Mouse (Mus musculus): ENCODE measurements around the gene Olfr351. TPM values are rescaled to one million over a fixed set of nuclear protein-coding genes. Genes with fewer than 3 reads are reported as not detected.

Olfr351 gene
- polyA plus RNA-seq (2012; fragmentation: generic; extraction: Trizol): not detected

GRCm38 (mm10) chr2:36862560-36862959, at the start of gene Olfr351:
Gene Olfr351 (minus strand): TSS chr2:36862660.

GRCm38 (mm10) chr2:36905380-36905779, 42.9 kb upstream of the Olfr351 start, which contains the start of gene Olfr354:
Gene Olfr354 (plus strand): TSS chr2:36905680.

GRCm38 (mm10) chr2:36892836-36893235, 30.4 kb upstream of the Olfr351 start, which contains the start of gene Olfr353:
Gene Olfr353 (minus strand): TSS chr2:36892936.

GRCm38 (mm10) chr2:36868160-36868559, 5.7 kb upstream of the Olfr351 start, which contains the start of gene Olfr352:
Gene Olfr352 (plus strand): TSS chr2:36868460.

GRCm38 (mm10) chr2:36846010-36846409, 16.4 kb downstream of the Olfr351 start, which contains the start of gene Olfr350:
Gene Olfr350 (plus strand): TSS chr2:36846310.

GRCm38 (mm10) chr2:36816932-36817331, 45.5 kb downstream of the Olfr351 start, which contains the start of gene Olfr3:
Gene Olfr3 (minus strand): TSS chr2:36817032.

Other genes starting within 250 kb of the Olfr351 start
- gene Olfr345, start 222.6 kb downstream of the Olfr351 start, polyA plus RNA-seq (2012; fragmentation: generic; extraction: Trizol): not detected
- not detected for gene Olfr346, start 176.9 kb downstream of the Olfr351 start, polyA plus RNA-seq (2012; fragmentation: generic; extraction: Trizol)
- not detected for gene Olfr347, start 130.8 kb downstream of the Olfr351 start, polyA plus RNA-seq (2012; fragmentation: generic; extraction: Trizol)
- gene Olfr348, start 78.4 kb downstream of the Olfr351 start, polyA plus RNA-seq (2012; fragmentation: generic; extraction: Trizol): not detected
- gene Olfr50, start 72.1 kb downstream of the Olfr351 start, polyA plus RNA-seq (2012; fragmentation: generic; extraction: Trizol): not detected
- gene Olfr3, start 45.6 kb downstream of the Olfr351 start, polyA plus RNA-seq (2012; fragmentation: generic; extraction: Trizol): not detected
- not detected for gene Olfr350, start 16.4 kb downstream of the Olfr351 start, polyA plus RNA-seq (2012; fragmentation: generic; extraction: Trizol)
- gene Olfr352, start 5.8 kb upstream of the Olfr351 start, polyA plus RNA-seq (2012; fragmentation: generic; extraction: Trizol): not detected
- gene Olfr353, start 30.3 kb upstream of the Olfr351 start, polyA plus RNA-seq (2012; fragmentation: generic; extraction: Trizol): not detected
- not detected for gene Olfr354, start 43.0 kb upstream of the Olfr351 start, polyA plus RNA-seq (2012; fragmentation: generic; extraction: Trizol)
- not detected for gene Olfr355, start 66.2 kb upstream of the Olfr351 start, polyA plus RNA-seq (2012; fragmentation: generic; extraction: Trizol)
- not detected for gene Olfr356, start 74.5 kb upstream of the Olfr351 start, polyA plus RNA-seq (2012; fragmentation: generic; extraction: Trizol)
- gene Olfr357, start 131.2 kb upstream of the Olfr351 start, polyA plus RNA-seq (2012; fragmentation: generic; extraction: Trizol): not detected
- gene Olfr358, start 146.7 kb upstream of the Olfr351 start, polyA plus RNA-seq (2012; fragmentation: generic; extraction: Trizol): not detected
- gene Olfr360, start 203.1 kb upstream of the Olfr351 start, polyA plus RNA-seq (2012; fragmentation: generic; extraction: Trizol): not detected
- not detected for gene Olfr361, start 226.6 kb upstream of the Olfr351 start, polyA plus RNA-seq (2012; fragmentation: generic; extraction: Trizol)